Mouse (Mus musculus) forebrain, postnatal 0 days (tissue): ENCODE measurements around the gene Utp11. TPM values are rescaled to one million over a fixed set of nuclear protein-coding genes. Genes with fewer than 3 reads are reported as not detected.
"Not testable (repeated sequence)": the region's sequence is repeated elsewhere in the genome, so short reads cannot be mapped to it uniquely, and the experiment has no call there.

Source experiments
- ATAC-seq: fragments of 200-750 bp; cut with Nextera tagmentation; 2 replicates; pipeline ENCODE4 v1.8.0; 2017; ENCODE audit warnings: mild to moderate bottlenecking, moderate library complexity
- DNase-seq: peaks from one replicate; pipeline ENCODE4 v3.0.0-alpha.2; 2015
- H3K27ac ChIP-seq: fragments of 300-500 bp; sonication (generic); 2 replicates; pipeline ENCODE4 v1.5.1; 2014; ENCODE audit warnings: low read depth, mild to moderate bottlenecking, antibody characterized with exemption, low read length, moderate library complexity, mixed read lengths
- H3K27me3 ChIP-seq: fragments of 300-500 bp; sonication (generic); 2 replicates; pipeline ENCODE4 v1.6.1; 2014; ENCODE audit warnings: mild to moderate bottlenecking, low read length, mixed read lengths; ENCODE audit not compliant: insufficient read depth
- H3K36me3 ChIP-seq: fragments of 300-500 bp; sonication (generic); 2 replicates; pipeline ENCODE4 v1.6.1; 2014; ENCODE audit warnings: mild to moderate bottlenecking, moderate library complexity; ENCODE audit not compliant: insufficient read depth
- H3K4me1 ChIP-seq: fragments of 300-500 bp; sonication (generic); 2 replicates; pipeline ENCODE4 v1.6.1; 2014; ENCODE audit warnings: antibody characterized with exemption; ENCODE audit not compliant: insufficient read depth
- H3K4me2 ChIP-seq: fragments of 300-500 bp; sonication (generic); 2 replicates; pipeline ENCODE4 v1.6.1; 2014; ENCODE audit warnings: low read depth, mild to moderate bottlenecking, moderate library complexity
- H3K4me3 ChIP-seq: fragments of 300-500 bp; sonication (generic); 2 replicates; pipeline ENCODE4 v1.5.1; 2014; ENCODE audit warnings: low read depth, low read length, mixed read lengths
- H3K9ac ChIP-seq: fragments of 300-500 bp; sonication (generic); 2 replicates; pipeline ENCODE4 v1.6.1; 2014; ENCODE audit warnings: mild to moderate bottlenecking
- H3K9me3 ChIP-seq: fragments of 300-500 bp; sonication (generic); 2 replicates; pipeline ENCODE4 v1.6.1; 2016; ENCODE audit warnings: low read length
- CTCF ChIP-seq: sonication (generic); IDR thresholded peaks from 2 replicates; pipeline ENCODE4 v1.5.1; 2016; ENCODE audit warnings: antibody characterized with exemption, control low read depth, low read depth
- WGBS: fragments of 180-500 bp; shearing (Covaris S2); extraction: QIAGEN DNeasy Blood & Tissue Kit; methylation state at CpG from one replicate; pipeline ENCODE4 v1.1.7; 2014; 5-methylcytosine and 5-hydroxymethylcytosine counted together
- polyA plus RNA-seq: library from polyadenylated mRNA; unstranded; fragments of >200 nt; fragmentation: Nextera tagmentation; extraction: Ambion mirVana; gene quantifications from 2 replicates; pipeline ENCODE4 v1.2.1, GENCODE M21; 2015
- total RNA-seq: library from RNA; depleted of rRNA; stranded (reverse); fragments of >200 nt; gene quantifications from 2 replicates; pipeline ENCODE4 v1.2.3, GENCODE M21; 2014

Gene Utp11
- total and polyA plus RNA-seq, 2 experiments from 2014 or later: 14.2 to 33.0 TPM

DNA sequence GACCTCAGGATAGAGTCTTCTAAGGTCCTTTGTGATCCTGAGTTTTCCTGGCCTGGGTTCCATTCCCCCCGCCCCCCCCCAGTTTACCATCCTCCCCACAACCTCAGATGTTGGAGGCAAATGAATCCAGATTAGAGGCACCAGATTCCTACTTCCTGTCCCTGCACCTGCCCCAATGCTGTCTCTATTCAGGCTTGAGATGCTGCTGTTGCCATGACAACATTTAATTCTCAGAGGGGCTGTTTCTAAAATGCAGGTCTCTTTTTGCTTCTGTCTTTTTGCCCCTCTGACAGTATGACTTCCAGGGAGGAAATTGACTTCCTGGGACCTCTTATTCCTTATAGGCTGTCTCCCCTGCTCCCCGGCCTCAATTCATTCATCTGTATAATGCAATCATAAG is 43.6 kb upstream of the Utp11 start:
- Histone ChIP-seq H3K4me3 (no peak overlapping the region), H3K4me2 (no peak overlapping the region), H3K27me3 (no peaks in the 10 kb centered on the region), H3K9me3 (no peaks in the 10 kb centered on the region), H3K4me1 (peaks cover under 1% of the 10 kb centered on the region; the same call in 1 of the 2 replicates), H3K36me3 (peaks cover 17% of the 10 kb centered on the region), H3K9ac (no peak overlapping the region), H3K27ac (no peak overlapping the region)
- peak; percentile 31 for DNase-seq
- WGBS: 56% methylated on average over 2 of the region's 2 CpGs
- TF ChIP-seq CTCF: no peak
- peak; percentile 58 for ATAC-seq

DNA sequence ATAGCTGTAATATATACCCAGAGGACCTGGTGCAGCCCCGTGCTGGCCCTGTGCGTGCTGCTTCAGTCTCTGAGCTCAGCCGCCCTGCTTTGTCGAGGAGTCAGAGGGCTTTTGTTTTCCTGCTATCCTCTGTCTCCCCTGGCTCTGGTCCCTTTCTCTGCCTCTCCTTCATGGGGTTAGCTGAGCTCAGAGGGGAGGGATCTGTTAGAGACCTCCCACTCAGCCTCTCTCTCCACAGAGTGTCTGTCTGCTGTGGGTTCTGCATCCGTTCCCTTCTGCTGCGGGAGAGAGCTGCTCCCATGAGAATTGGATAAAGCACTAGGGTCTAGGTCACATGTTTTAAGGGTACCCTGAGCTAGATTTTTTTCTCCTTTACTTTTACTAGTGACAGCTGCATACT is 32.7 kb upstream of the Utp11 start:
- no peaks in the 10 kb centered on the region for H3K27me3 ChIP-seq
- no peaks in the 10 kb centered on the region for H3K9me3 ChIP-seq
- no peak overlapping the region for H3K4me3 ChIP-seq
- no peak overlapping the region for H3K4me2 ChIP-seq
- WGBS: 85% methylated on average over 6 of the region's 6 CpGs
- no peak for ATAC-seq
- no peak for TF ChIP-seq CTCF
- no peak overlapping the region for H3K27ac ChIP-seq
- no peaks in the 10 kb centered on the region for H3K4me1 ChIP-seq
- no peak for DNase-seq
- no peak overlapping the region for H3K9ac ChIP-seq
- peaks cover 93% of the 10 kb centered on the region for H3K36me3 ChIP-seq

DNA sequence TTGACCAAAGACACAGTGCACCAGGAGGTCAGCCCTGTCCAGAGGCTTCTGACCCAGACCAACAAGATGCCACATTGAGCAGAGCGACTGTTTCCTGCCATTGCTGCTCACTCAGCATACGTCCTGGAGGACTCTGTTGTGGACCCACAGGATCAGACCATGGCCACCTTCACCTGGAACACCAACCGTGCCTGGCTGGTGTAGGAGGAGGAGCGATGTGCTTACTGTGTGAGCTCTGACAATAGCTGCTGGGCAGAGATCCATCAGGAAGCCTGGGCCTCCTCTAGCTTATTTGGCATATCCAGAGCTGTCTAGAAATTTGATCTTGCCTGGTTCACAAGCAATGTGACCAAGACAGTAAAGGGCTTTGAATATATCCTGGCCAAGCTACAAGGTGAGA is 25.7 kb upstream of the Utp11 start:
- no peak overlapping the region for H3K4me3 ChIP-seq
- H3K9me3 ChIP-seq: no peaks in the 10 kb centered on the region
- H3K4me2 ChIP-seq: no peak overlapping the region
- TF ChIP-seq CTCF: no peak
- H3K4me1 ChIP-seq: peaks cover 7% of the 10 kb centered on the region; the same call in 1 of the 2 replicates
- H3K9ac ChIP-seq: no peak overlapping the region
- 92% methylated on average over 4 of the region's 4 CpGs for WGBS
- no peak overlapping the region for H3K27ac ChIP-seq
- no peaks in the 10 kb centered on the region for H3K27me3 ChIP-seq
- H3K36me3 ChIP-seq: peaks cover 70% of the 10 kb centered on the region
- DNase-seq (no peak), ATAC-seq (no peak)

DNA sequence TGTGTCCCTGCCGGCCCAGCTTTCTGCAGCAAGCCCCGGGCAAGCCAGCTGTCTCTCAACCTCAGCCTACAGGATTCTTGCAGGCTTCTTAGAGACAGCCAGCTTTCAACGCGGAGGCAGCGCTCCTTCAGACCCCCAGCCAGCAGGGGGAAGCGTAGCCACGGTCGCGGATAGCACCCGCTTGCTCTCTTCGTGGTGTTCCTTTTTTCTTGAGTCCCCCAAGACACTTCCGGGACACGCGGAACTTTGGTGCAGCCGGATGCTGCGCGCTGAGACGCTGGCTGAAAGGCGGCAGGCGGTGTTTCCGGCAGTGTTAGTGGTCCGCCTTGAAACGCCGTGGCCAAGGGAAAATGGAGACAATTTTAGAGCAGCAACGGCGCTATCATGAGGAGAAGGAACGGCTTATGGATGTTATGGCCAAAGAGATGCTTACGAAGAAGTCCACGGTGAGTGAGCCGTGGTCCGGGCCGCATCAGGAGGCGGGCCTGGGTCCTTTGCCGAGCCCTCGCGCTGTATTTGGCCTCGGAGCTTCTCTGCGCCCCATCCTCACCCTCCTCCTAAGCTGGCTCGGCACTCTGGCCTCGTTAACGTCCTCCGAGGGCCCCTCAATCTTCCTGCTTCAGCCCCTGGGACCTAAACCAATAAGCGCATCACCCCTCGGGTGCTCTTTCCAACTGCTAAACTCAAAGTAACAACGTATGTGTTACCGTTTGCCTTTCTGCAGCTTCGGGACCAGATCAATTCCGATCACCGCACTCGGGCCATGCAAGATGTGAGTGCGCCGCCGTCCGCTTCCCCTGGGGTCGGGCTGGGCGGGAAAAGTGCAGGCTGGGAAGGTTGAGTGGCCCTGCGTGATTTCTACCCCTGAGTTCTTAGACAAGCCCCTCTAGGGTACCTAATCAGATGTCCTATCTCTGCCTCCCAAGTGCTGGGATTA is 21.4 kb upstream of the Utp11 start, which contains the start of gene Sf3a3:
TSS of gene Sf3a3 (plus strand) at position 232 of the 937 bp plus-strand sequence.
- H3K4me1 ChIP-seq: peaks cover 9% of the 10 kb centered on the region; the same call in 1 of the 2 replicates
- 2% methylated on average over 57 of the region's 57 CpGs for WGBS

DNA sequence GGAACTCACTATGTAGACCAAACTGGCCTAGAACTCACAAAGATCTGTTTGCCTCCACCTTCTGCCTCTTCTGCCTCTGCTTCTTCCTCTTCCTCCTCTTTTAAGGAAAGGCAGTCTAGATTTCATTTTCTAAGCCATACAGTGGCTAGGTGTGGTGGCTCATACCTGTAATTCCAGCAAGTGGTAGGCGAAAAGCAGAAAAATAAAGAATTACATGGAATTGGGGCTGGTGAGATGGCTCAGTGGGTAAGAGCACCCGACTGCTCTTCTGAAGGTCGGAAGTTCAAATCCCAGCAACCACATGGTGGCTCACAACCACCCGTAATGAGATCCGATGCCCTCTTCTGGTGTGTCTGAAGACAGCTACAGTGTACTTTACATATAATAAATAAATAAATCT is 20.4 kb upstream of the Utp11 start:
- WGBS: 73% methylated on average over 5 of the region's 5 CpGs
- H3K4me3 ChIP-seq, H3K9me3 ChIP-seq, H3K9ac ChIP-seq, H3K4me2 ChIP-seq, H3K27ac ChIP-seq, DNase-seq, H3K27me3 ChIP-seq, ATAC-seq: not testable (repeated sequence)
- Histone ChIP-seq H3K36me3 (peaks cover 23% of the 10 kb centered on the region), H3K4me1 (peaks cover 15% of the 10 kb centered on the region; the same call in 1 of the 2 replicates)

More for the DNA sequence above, 21.4 kb upstream of the Utp11 start, which contains the start of gene Sf3a3:
- Histone ChIP-seq H3K4me2 (peak within 1 kb of the TSS; percentile 90), H3K4me3 (peak within 1 kb of the TSS; percentile 54), H3K9ac (peak within 1 kb of the TSS; percentile 63), H3K27ac (peak within 1 kb of the TSS; percentile 75), H3K36me3 (peaks cover 33% of the 10 kb centered on the region), H3K9me3 (no peaks in the 10 kb centered on the region), H3K27me3 (no peaks in the 10 kb centered on the region)
- ATAC-seq: peak; percentile 99
- TF ChIP-seq CTCF: peak; percentile 91
- DNase-seq: peak; percentile 97

DNA sequence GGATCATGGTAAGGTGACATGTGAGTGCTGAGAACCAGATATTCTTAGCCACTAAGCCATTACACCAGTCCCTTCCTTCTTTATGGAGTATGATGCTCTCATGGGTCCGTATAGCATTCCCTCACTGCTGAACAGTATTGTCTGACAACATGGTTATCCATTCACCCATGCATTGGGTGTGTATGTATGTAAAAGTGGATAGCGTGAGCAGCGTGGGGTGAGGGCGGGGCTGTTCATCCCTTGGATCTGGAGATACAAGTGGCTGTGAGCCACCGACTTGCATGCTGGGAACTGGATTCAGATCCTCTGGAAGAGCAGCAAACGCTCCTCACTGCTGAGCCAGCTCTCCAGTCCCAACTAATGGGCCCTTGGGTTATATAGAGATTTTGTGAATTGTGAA is 19.2 kb upstream of the Utp11 start:
- Histone ChIP-seq H3K9me3 (no peaks in the 10 kb centered on the region), H3K27me3 (no peaks in the 10 kb centered on the region), H3K36me3 (peaks cover 11% of the 10 kb centered on the region), H3K9ac (no peak overlapping the region), H3K4me1 (peaks cover 16% of the 10 kb centered on the region; the same call in 1 of the 2 replicates), H3K4me2 (no peak overlapping the region), H3K27ac (no peak overlapping the region), H3K4me3 (no peak overlapping the region)
- no peak for TF ChIP-seq CTCF
- no peak for ATAC-seq
- WGBS: 80% methylated on average over 6 of the region's 6 CpGs
- no peak for DNase-seq

DNA sequence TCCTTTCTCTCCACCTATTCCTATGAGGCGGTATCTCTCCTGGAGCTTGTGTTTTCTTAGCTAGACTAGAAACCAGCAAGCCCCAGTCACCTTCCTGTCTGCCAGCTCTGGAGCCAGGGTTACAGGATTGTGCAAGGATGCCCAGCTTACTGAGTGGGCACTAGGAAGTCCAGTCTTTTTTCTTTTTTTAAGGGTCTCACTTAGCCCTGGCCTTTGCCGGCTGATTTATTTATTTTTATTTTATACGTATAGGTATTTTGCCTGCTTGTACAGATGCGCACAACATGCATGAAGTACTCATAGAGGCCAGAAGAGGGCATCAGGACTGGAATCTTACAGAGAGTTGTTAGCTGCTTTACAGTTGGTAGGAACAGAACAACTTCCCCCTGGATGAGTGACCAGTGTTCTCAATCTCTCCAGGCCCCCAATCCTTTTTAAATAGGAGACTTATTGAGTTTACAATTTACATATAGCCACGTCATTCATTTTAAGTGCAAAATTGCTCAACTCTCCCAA is 17.4 kb upstream of the Utp11 start:
- Histone ChIP-seq H3K27me3 (no peaks in the 10 kb centered on the region), H3K9ac (no peak overlapping the region), H3K9me3 (no peaks in the 10 kb centered on the region), H3K4me2 (no peak overlapping the region), H3K27ac (no peak overlapping the region), H3K4me1 (peaks cover 16% of the 10 kb centered on the region; the same call in 1 of the 2 replicates), H3K36me3 (peaks cover 2% of the 10 kb centered on the region; the same call in 1 of the 2 replicates), H3K4me3 (no peak overlapping the region)
- peak; percentile 69 for TF ChIP-seq CTCF
- DNase-seq (peak; percentile 55), ATAC-seq (no peak)
- WGBS: 8% methylated on average over 5 of the region's 5 CpGs
